ENCODE assay signal across 8 mouse cellular contexts in the genomic region with DNA sequence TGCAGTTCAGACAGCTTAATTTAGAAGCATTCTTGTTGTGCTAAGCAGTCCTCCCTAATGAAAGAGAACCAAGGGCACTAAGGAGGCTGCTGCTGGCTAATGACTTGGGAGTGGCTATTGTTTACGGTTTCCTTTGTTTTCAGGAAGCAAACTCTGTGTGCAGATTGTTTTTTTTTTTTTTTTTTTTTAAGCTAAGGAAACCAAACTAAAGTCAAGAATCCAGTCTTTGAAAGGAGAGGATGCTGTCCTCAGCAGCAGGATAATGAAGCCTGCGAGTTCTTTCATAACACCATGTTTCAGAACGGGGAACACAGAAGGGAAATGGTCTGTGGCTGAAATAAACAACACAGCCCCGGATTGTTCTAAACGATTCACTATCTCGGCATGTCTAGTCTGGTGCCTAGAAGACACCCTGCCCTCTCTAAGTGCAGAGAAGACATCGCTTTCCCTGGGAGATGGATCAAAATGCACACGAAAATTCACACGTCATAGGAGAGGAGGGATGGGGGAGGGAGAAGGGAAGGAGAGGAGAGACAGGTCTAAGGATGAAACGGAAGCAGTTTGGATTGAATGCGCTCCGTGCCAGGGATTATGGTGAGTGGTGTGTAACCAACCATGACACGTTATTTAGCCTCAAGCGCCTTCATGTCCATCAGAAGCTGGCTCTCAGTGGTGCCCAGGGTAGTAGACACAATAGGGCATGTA.
DNase-seq lines count a peak whose midpoint lies in the region; ATAC-seq and TF ChIP-seq lines count a peak whose summit lies in the region.

No protein-coding gene starts in this region.

- peak overlapping the region; percentile 48 for H3K4me2 ChIP-seq in hindbrain, embryonic 14.5 days (replicated peaks)
- peak overlapping the region; percentile 47 for H3K4me2 ChIP-seq in liver, postnatal 0 days (ENCODE audit: low read depth, low read length)
- H3K4me2 ChIP-seq in stomach, embryonic 15.5 days, result peak overlapping the region; percentile 32

- H3K9me3 ChIP-seq in hindbrain, embryonic 14.5 days (ENCODE audit: control insufficient read depth, low read length), result no peaks in the 10 kb centered on the region
- H3K9me3 ChIP-seq in liver, postnatal 0 days (ENCODE audit: low read length), result no peaks in the 10 kb centered on the region
- H3K9me3 ChIP-seq in stomach, embryonic 15.5 days, result no peaks in the 10 kb centered on the region

- no peak for TF ChIP-seq CTCF in liver, adult 2 months (IDR thresholded peaks at IDR 0.05; ENCODE audit: low read depth, low read length)
- TF ChIP-seq CTCF in liver, postnatal 0 days (IDR thresholded peaks at IDR 0.05; ENCODE audit: low read depth), result no peak

- peak overlapping the region; percentile 51 for H3K27ac ChIP-seq in liver, adult 2 months (replicated peaks; ENCODE audit: insufficient read depth, low read depth, low read length)
- H3K27ac ChIP-seq in hindbrain, embryonic 14.5 days, result peak overlapping the region; percentile 85
- H3K27ac ChIP-seq in liver, postnatal 0 days (ENCODE audit: low read depth), result no peak overlapping the region
- H3K27ac ChIP-seq in stomach, embryonic 15.5 days, result no peak overlapping the region

- no peaks in the 10 kb centered on the region for H3K27me3 ChIP-seq in liver, adult 2 months (ENCODE audit: control insufficient read depth, insufficient read depth, low read length)
- no peaks in the 10 kb centered on the region for H3K27me3 ChIP-seq in hindbrain, embryonic 14.5 days (ENCODE audit: control insufficient read depth, insufficient read depth, low read length)
- no peaks in the 10 kb centered on the region for H3K27me3 ChIP-seq in liver, postnatal 0 days (ENCODE audit: insufficient read depth, low read length)
- no peaks in the 10 kb centered on the region for H3K27me3 ChIP-seq in stomach, embryonic 15.5 days (replicated peaks)

- no peak for TF ChIP-seq EP300 in liver, postnatal 0 days (IDR thresholded peaks at IDR 0.05; ENCODE audit: low read depth)

- H3K4me1 ChIP-seq in liver, adult 2 months (ENCODE audit: control insufficient read depth, insufficient read depth, low read length), result peaks cover 2% of the 10 kb centered on the region; the same call in 1 of the 2 replicates
- peaks cover 22% of the 10 kb centered on the region for H3K4me1 ChIP-seq in hindbrain, embryonic 14.5 days (replicated peaks; ENCODE audit: control insufficient read depth, insufficient read depth, low read length)
- H3K4me1 ChIP-seq in liver, postnatal 0 days (ENCODE audit: insufficient read depth), result no peaks in the 10 kb centered on the region
- H3K4me1 ChIP-seq in stomach, embryonic 15.5 days, result peaks cover 12% of the 10 kb centered on the region; the same call in 1 of the 2 replicates

- H3K9ac ChIP-seq in liver, adult 2 months (ENCODE audit: low read depth, low read length), result no peak overlapping the region; the same call in 1 of the 2 replicates
- H3K9ac ChIP-seq in hindbrain, embryonic 14.5 days, result peak overlapping the region; percentile 50
- H3K9ac ChIP-seq in liver, postnatal 0 days (replicated peaks), result no peak overlapping the region
- no peak overlapping the region for H3K9ac ChIP-seq in stomach, embryonic 15.5 days

- DNase-seq in liver, adult 2 months (ENCODE audit: extremely low read depth, low read depth, low spot score), result no peak
- no peak for DNase-seq in liver
- peak; percentile 38 for DNase-seq in embryo, embryonic 10 days (ENCODE audit: low spot score)
- DNase-seq in hindbrain, embryonic 14.5 days (ENCODE audit: low spot score), result peak; percentile 58
- no peak for DNase-seq in liver, postnatal 0 days
- no peak for DNase-seq in layer of hippocampus, adult 8-10 months (ENCODE audit: low spot score in 2 of 2)
- no peak for DNase-seq in urinary bladder, postnatal 10 days (ENCODE audit: low spot score)

- no peak for TF ChIP-seq POLR2A in liver, adult 2 months (IDR thresholded peaks at IDR 0.05; ENCODE audit: extremely low read depth, insufficient read depth, low read length)

- H3K4me3 ChIP-seq in liver, adult 2 months (ENCODE audit: insufficient read depth, low read depth, low read length), result peak overlapping the region; percentile 24; the same call in 1 of the 2 replicates
- peak overlapping the region; percentile 19 for H3K4me3 ChIP-seq in hindbrain, embryonic 14.5 days (replicated peaks; ENCODE audit: low read length)
- H3K4me3 ChIP-seq in liver, postnatal 0 days (ENCODE audit: low read depth, low read length), result no peak overlapping the region
- H3K4me3 ChIP-seq in stomach, embryonic 15.5 days (replicated peaks), result peak overlapping the region; percentile 13; the same call in 1 of the 2 replicates

- H3K79me2 ChIP-seq in liver, adult 2 months (ENCODE audit: control insufficient read depth, insufficient read depth, low read length), result no peaks in the 10 kb centered on the region

- WGBS in liver, adult 2 months, result 28% methylated on average over 14 of the region's 14 CpGs
- WGBS in hindbrain, embryonic 14.5 days, result 3% methylated on average over 14 of the region's 14 CpGs
- 20% methylated on average over 14 of the region's 14 CpGs for WGBS in liver, postnatal 0 days (ENCODE audit: insufficient replicate concordance)
- WGBS in stomach, embryonic 15.5 days, result 25% methylated on average over 14 of the region's 14 CpGs

- ATAC-seq in hindbrain, embryonic 14.5 days (ENCODE audit: low FRiP score), result peak; percentile 72; the same call in 1 of the 2 replicates
- no peak for ATAC-seq in liver, postnatal 0 days
- no peak for ATAC-seq in stomach, embryonic 15.5 days (ENCODE audit: insufficient read depth, low FRiP score, low read depth)

- H3K36me3 ChIP-seq in liver, adult 2 months (ENCODE audit: control insufficient read depth, insufficient read depth, low read length), result no peaks in the 10 kb centered on the region
- no peaks in the 10 kb centered on the region for H3K36me3 ChIP-seq in hindbrain, embryonic 14.5 days (replicated peaks; ENCODE audit: control insufficient read depth, insufficient read depth)
- H3K36me3 ChIP-seq in liver, postnatal 0 days (replicated peaks; ENCODE audit: insufficient read depth, low read length), result no peaks in the 10 kb centered on the region
- no peaks in the 10 kb centered on the region for H3K36me3 ChIP-seq in stomach, embryonic 15.5 days

Comparison
In these comparisons a context has a peak if more than half of its experiments do, and no peak if none do; other contexts are left out.
1. H3K27ac ChIP-seq: peak in liver, adult 2 months (single experiment) and hindbrain, embryonic 14.5 days (single experiment); none in liver, postnatal 0 days (single experiment) and stomach, embryonic 15.5 days (single experiment).
2. DNase-seq: peak in embryo, embryonic 10 days (single experiment) and hindbrain, embryonic 14.5 days (single experiment); none in liver, adult 2 months (single experiment), liver (single experiment), liver, postnatal 0 days (single experiment), layer of hippocampus, adult 8-10 months (0 of 2) and urinary bladder, postnatal 10 days (single experiment).
3. Peak in every context shown above with its lines, with median percentiles within 50 percentile points of each other: H3K4me2 ChIP-seq.